Mouse (Mus musculus) embryonic fibroblast, embryonic 13.5 days (primary cell): ENCODE measurements around the gene Arf3.

Experiments
- CTCF ChIP-seq: IDR thresholded peaks from 2 replicates; pipeline ENCODE4 v1.5.1; 2011; ENCODE audit warnings: mild to moderate bottlenecking, control low read depth, low read length, moderate library complexity, borderline replicate concordance; ENCODE audit not compliant: insufficient read depth
- POLR2A ChIP-seq: IDR thresholded peaks from 2 replicates; pipeline ENCODE4 v1.6.1; 2011; ENCODE audit warnings: low read depth, mild to moderate bottlenecking, control low read depth, low read length, moderate library complexity

- peak; percentile 73 for TF ChIP-seq CTCF
- TF ChIP-seq POLR2A: no peak
Observed at GRCm38 (mm10) chr15:98699190-98700105, 63.6 kb downstream of the Arf3 start.
